Comparison of ENCODE assay signal across 9 mouse cellular contexts in genomic region chr8:70495001-70495770, GRCm38 (mm10). TPM values are rescaled to one million over a fixed set of nuclear protein-coding genes. Genes with fewer than 3 reads are reported as not detected.
DNase-seq lines count a peak whose midpoint lies in the region; ATAC-seq and TF ChIP-seq lines count a peak whose summit lies in the region.
"Had no signal": no experiment of that assay in that cellular context is flagged by ENCODE, and none has a peak within 500 bp of the region (broad histone marks: within the 10 kb centered on the region; RNA-seq: fewer than 3 reads in every experiment).

No protein-coding gene starts in this region.

- DNase-seq in kidney, postnatal 0 days (ENCODE audit: low spot score), result no peak
- no peak for DNase-seq in kidney, adult 9 months
- DNase-seq in forebrain, postnatal 0 days, result no peak
- no peak for DNase-seq in urinary bladder, adult 2 months (ENCODE audit: low spot score)
- no peak for DNase-seq in cerebellum, postnatal 36 days
- DNase-seq in thymus, postnatal 4 days, result no peak
- DNase-seq: kidney, adult 11 months had no signal

- H3K27ac ChIP-seq in kidney, postnatal 0 days, result no peak overlapping the region
- H3K27ac ChIP-seq in embryonic facial prominence, embryonic 12.5 days, result no peak overlapping the region
- no peak overlapping the region for H3K27ac ChIP-seq in forebrain, postnatal 0 days (ENCODE audit: low read depth, low read length)
- H3K27ac ChIP-seq in midbrain, embryonic 13.5 days, result no peak overlapping the region

- TF ChIP-seq CTCF in kidney, postnatal 0 days (IDR thresholded peaks at IDR 0.05; ENCODE audit: low read depth), result no peak
- no peak for TF ChIP-seq CTCF in forebrain, postnatal 0 days (IDR thresholded peaks at IDR 0.05; ENCODE audit: low read depth)

- no peaks in the 10 kb centered on the region for H3K9me3 ChIP-seq in kidney, postnatal 0 days (replicated peaks; ENCODE audit: low read length)
- H3K9me3 ChIP-seq in embryonic facial prominence, embryonic 12.5 days, result no peaks in the 10 kb centered on the region
- H3K9me3 ChIP-seq in forebrain, postnatal 0 days (ENCODE audit: low read length), result no peaks in the 10 kb centered on the region
- H3K9me3 ChIP-seq in midbrain, embryonic 13.5 days, result no peaks in the 10 kb centered on the region

- H3K36me3 ChIP-seq in kidney, postnatal 0 days (ENCODE audit: insufficient read depth, low read length), result no peaks in the 10 kb centered on the region
- H3K36me3 ChIP-seq in embryonic facial prominence, embryonic 12.5 days, result no peaks in the 10 kb centered on the region
- H3K36me3 ChIP-seq in forebrain, postnatal 0 days (ENCODE audit: insufficient read depth), result no peaks in the 10 kb centered on the region
- H3K36me3 ChIP-seq in midbrain, embryonic 13.5 days, result no peaks in the 10 kb centered on the region

- peak overlapping the region; percentile 18; the same call in 1 of the 2 replicates for H3K4me2 ChIP-seq in kidney, postnatal 0 days (ENCODE audit: low read length)
- peak overlapping the region; percentile 86 for H3K4me2 ChIP-seq in embryonic facial prominence, embryonic 12.5 days (replicated peaks)
- peak overlapping the region; percentile 62 for H3K4me2 ChIP-seq in forebrain, postnatal 0 days (ENCODE audit: low read depth)
- H3K4me2 ChIP-seq in midbrain, embryonic 13.5 days (replicated peaks), result peak overlapping the region; percentile 31

- H3K4me3 ChIP-seq in kidney, postnatal 0 days (replicated peaks; ENCODE audit: low read depth, low read length), result peak overlapping the region; percentile 4; the same call in 1 of the 2 replicates
- peak overlapping the region; percentile 57 for H3K4me3 ChIP-seq in embryonic facial prominence, embryonic 12.5 days
- peak overlapping the region; percentile 47 for H3K4me3 ChIP-seq in forebrain, postnatal 0 days (ENCODE audit: low read depth, low read length)
- H3K4me3 ChIP-seq in midbrain, embryonic 13.5 days (replicated peaks), result no peak overlapping the region; the same call in 1 of the 2 replicates

- H3K27me3 ChIP-seq in kidney, postnatal 0 days (ENCODE audit: insufficient read depth, low read length), result peaks cover 83% of the 10 kb centered on the region
- peaks cover 91% of the 10 kb centered on the region for H3K27me3 ChIP-seq in embryonic facial prominence, embryonic 12.5 days
- peaks cover 81% of the 10 kb centered on the region for H3K27me3 ChIP-seq in forebrain, postnatal 0 days (ENCODE audit: insufficient read depth, low read length)
- peaks cover 100% of the 10 kb centered on the region for H3K27me3 ChIP-seq in midbrain, embryonic 13.5 days

- H3K9ac ChIP-seq in kidney, postnatal 0 days (ENCODE audit: low read depth, low read length), result peak overlapping the region; percentile 23; the same call in 1 of the 2 replicates
- H3K9ac ChIP-seq in embryonic facial prominence, embryonic 12.5 days, result peak overlapping the region; percentile 51
- H3K9ac ChIP-seq in forebrain, postnatal 0 days, result no peak overlapping the region
- H3K9ac ChIP-seq in midbrain, embryonic 13.5 days (replicated peaks), result no peak overlapping the region

- 6% methylated on average over 20 of the region's 21 CpGs for WGBS in kidney, postnatal 0 days
- WGBS in embryonic facial prominence, embryonic 12.5 days, result 3% methylated on average over 21 of the region's 21 CpGs
- 2% methylated on average over 18 of the region's 21 CpGs for WGBS in forebrain, postnatal 0 days
- WGBS in midbrain, embryonic 13.5 days, result 2% methylated on average over 20 of the region's 21 CpGs

- ATAC-seq in kidney, postnatal 0 days (replicated peaks; ENCODE audit: low FRiP score, low read depth), result no peak
- ATAC-seq in embryonic facial prominence, embryonic 12.5 days (ENCODE audit: insufficient number of reproducible peaks, insufficient read depth, low FRiP score, low TSS enrichment), result no peak
- peak; percentile 18 for ATAC-seq in forebrain, postnatal 0 days
- no peak for ATAC-seq in midbrain, embryonic 13.5 days

- H3K4me1 ChIP-seq in kidney, postnatal 0 days (replicated peaks; ENCODE audit: insufficient read depth, low read length), result peaks cover 8% of the 10 kb centered on the region; the same call in 1 of the 2 replicates
- peaks cover 72% of the 10 kb centered on the region for H3K4me1 ChIP-seq in embryonic facial prominence, embryonic 12.5 days
- H3K4me1 ChIP-seq in forebrain, postnatal 0 days (ENCODE audit: insufficient read depth), result peaks cover 7% of the 10 kb centered on the region
- H3K4me1 ChIP-seq in midbrain, embryonic 13.5 days (replicated peaks), result peaks cover 39% of the 10 kb centered on the region

RNA-seq across cellular contexts. Expression of gene Crlf1, which starts 2.2 kb away (rescaled TPM):
- 31.3 and 33.7 TPM in 2 replicates for polyA plus RNA-seq in kidney, postnatal 0 days (2015; fragmentation: Nextera tagmentation; extraction: Ambion mirVana)
- 70.1 and 74.4 TPM in 2 replicates for polyA plus RNA-seq in embryonic facial prominence, embryonic 12.5 days (2016; fragmentation: Nextera tagmentation; extraction: Ambion mirVana)
- total RNA-seq in forebrain, postnatal 0 days (2014; rRNA removed), result 6.5 and 20.9 TPM in 2 replicates
- 24.6 and 34.5 TPM in 2 replicates for polyA plus RNA-seq in forebrain, postnatal 0 days (2015; fragmentation: Nextera tagmentation; extraction: Ambion mirVana)
- 0.97 and 1.1 TPM in 2 replicates for polyA plus RNA-seq in midbrain, embryonic 13.5 days (2015; fragmentation: Nextera tagmentation; extraction: Ambion mirVana)
- 0.40 and 0.41 TPM in 2 replicates for polyA plus RNA-seq in urinary bladder, adult 2 months (2012; rRNA removed)

RNA-seq across cellular contexts. Expression of gene Tmem59l, which starts 8.0 kb away (rescaled TPM):
- polyA plus RNA-seq in kidney, postnatal 0 days (2015; fragmentation: Nextera tagmentation; extraction: Ambion mirVana), result 3.0 and 3.5 TPM in 2 replicates
- 27.1 and 29.6 TPM in 2 replicates for polyA plus RNA-seq in embryonic facial prominence, embryonic 12.5 days (2016; fragmentation: Nextera tagmentation; extraction: Ambion mirVana)
- total RNA-seq in forebrain, postnatal 0 days (2014; rRNA removed), result 96.0 and 115 TPM in 2 replicates
- polyA plus RNA-seq in forebrain, postnatal 0 days (2015; fragmentation: Nextera tagmentation; extraction: Ambion mirVana), result 147 and 150 TPM in 2 replicates
- 60.6 and 61.5 TPM in 2 replicates for polyA plus RNA-seq in midbrain, embryonic 13.5 days (2015; fragmentation: Nextera tagmentation; extraction: Ambion mirVana)
- 0.08 and 0.28 TPM in 2 replicates for polyA plus RNA-seq in urinary bladder, adult 2 months (2012; rRNA removed)

RNA-seq across cellular contexts. Expression of gene Rex1bd, which starts 11.4 kb away (rescaled TPM):
- polyA plus RNA-seq in kidney, postnatal 0 days (2015; fragmentation: Nextera tagmentation; extraction: Ambion mirVana), result 140 TPM in 2 replicates
- 145 and 146 TPM in 2 replicates for polyA plus RNA-seq in embryonic facial prominence, embryonic 12.5 days (2016; fragmentation: Nextera tagmentation; extraction: Ambion mirVana)
- total RNA-seq in forebrain, postnatal 0 days (2014; rRNA removed), result 130 and 148 TPM in 2 replicates
- 200 and 247 TPM in 2 replicates for polyA plus RNA-seq in forebrain, postnatal 0 days (2015; fragmentation: Nextera tagmentation; extraction: Ambion mirVana)
- polyA plus RNA-seq in midbrain, embryonic 13.5 days (2015; fragmentation: Nextera tagmentation; extraction: Ambion mirVana), result 152 and 155 TPM in 2 replicates
- polyA plus RNA-seq in urinary bladder, adult 2 months (2012; rRNA removed), result 119 and 129 TPM in 2 replicates

RNA-seq across cellular contexts. Expression of gene Uba52, which starts 15.4 kb away (rescaled TPM):
- 1,111 and 1,265 TPM in 2 replicates for polyA plus RNA-seq in kidney, postnatal 0 days (2015; fragmentation: Nextera tagmentation; extraction: Ambion mirVana)
- polyA plus RNA-seq in embryonic facial prominence, embryonic 12.5 days (2016; fragmentation: Nextera tagmentation; extraction: Ambion mirVana), result 863 and 916 TPM in 2 replicates
- 459 and 595 TPM in 2 replicates for total RNA-seq in forebrain, postnatal 0 days (2014; rRNA removed)
- 808 and 1,035 TPM in 2 replicates for polyA plus RNA-seq in forebrain, postnatal 0 days (2015; fragmentation: Nextera tagmentation; extraction: Ambion mirVana)
- polyA plus RNA-seq in midbrain, embryonic 13.5 days (2015; fragmentation: Nextera tagmentation; extraction: Ambion mirVana), result 680 and 755 TPM in 2 replicates
- polyA plus RNA-seq in urinary bladder, adult 2 months (2012; rRNA removed), result 881 and 1,275 TPM in 2 replicates

RNA-seq across cellular contexts. Expression of gene Klhl26, which starts 18.4 kb away (rescaled TPM):
- 19.1 and 19.5 TPM in 2 replicates for polyA plus RNA-seq in kidney, postnatal 0 days (2015; fragmentation: Nextera tagmentation; extraction: Ambion mirVana)
- polyA plus RNA-seq in embryonic facial prominence, embryonic 12.5 days (2016; fragmentation: Nextera tagmentation; extraction: Ambion mirVana), result 27.7 and 29.6 TPM in 2 replicates
- total RNA-seq in forebrain, postnatal 0 days (2014; rRNA removed), result 29.9 and 34.8 TPM in 2 replicates
- polyA plus RNA-seq in forebrain, postnatal 0 days (2015; fragmentation: Nextera tagmentation; extraction: Ambion mirVana), result 30.8 and 35.3 TPM in 2 replicates
- 19.3 and 22.2 TPM in 2 replicates for polyA plus RNA-seq in midbrain, embryonic 13.5 days (2015; fragmentation: Nextera tagmentation; extraction: Ambion mirVana)
- polyA plus RNA-seq in urinary bladder, adult 2 months (2012; rRNA removed), result 34.7 and 36.9 TPM in 2 replicates

Comparison
In these comparisons a context has a peak if more than half of its experiments do, and no peak if none do; other contexts are left out.
1. H3K4me2 ChIP-seq: peak in every context shown above with its lines; median percentile 86 in embryonic facial prominence, embryonic 12.5 days; 62 in forebrain, postnatal 0 days; 31 in midbrain, embryonic 13.5 days; 18 in kidney, postnatal 0 days.
2. H3K9ac ChIP-seq: peak in kidney, postnatal 0 days (single experiment) and embryonic facial prominence, embryonic 12.5 days (single experiment); none in forebrain, postnatal 0 days (single experiment) and midbrain, embryonic 13.5 days (single experiment).
3. RNA of gene Crlf1, which starts 2.2 kb away (polyA plus RNA-seq): 70.1 to 74.4 TPM in embryonic facial prominence, embryonic 12.5 days, 31.3 to 33.7 TPM in kidney, postnatal 0 days and 24.6 to 34.5 TPM in forebrain, postnatal 0 days; 0.97 to 1.1 TPM in midbrain, embryonic 13.5 days and 0.40 to 0.41 TPM in urinary bladder, adult 2 months; every median in the first group is over 10 times any median in the second.